ENCODE assay signal across 22 mouse cellular contexts in the genomic region with DNA sequence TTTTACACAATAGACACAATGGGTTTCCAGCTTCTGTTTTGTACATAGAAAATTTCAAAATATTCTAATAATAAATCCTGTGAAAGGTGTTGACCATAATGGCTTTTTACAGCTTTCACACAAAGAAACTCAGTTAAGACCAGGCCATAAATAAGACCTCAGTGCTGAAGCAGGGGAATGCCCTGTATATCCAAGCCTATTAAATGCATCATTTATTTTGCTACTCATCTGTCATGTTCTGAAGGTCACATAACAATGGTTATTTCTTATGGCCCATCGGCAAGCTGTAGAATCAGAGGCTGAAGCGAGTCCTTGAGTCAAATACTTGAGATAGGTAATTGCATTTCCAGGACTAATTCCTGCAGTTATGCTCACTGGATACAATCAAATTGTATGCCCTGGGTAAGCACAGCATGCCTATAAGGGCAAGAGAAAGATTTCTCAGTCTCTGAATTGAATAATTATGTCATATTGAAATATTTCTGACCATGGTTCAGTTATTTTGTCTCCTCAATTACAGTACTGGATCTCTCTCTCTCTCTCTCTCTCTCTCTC.
"Had no signal": no experiment of that assay in that cellular context is flagged by ENCODE, and none has a peak within 500 bp of the region (broad histone marks: within the 10 kb centered on the region; RNA-seq: fewer than 3 reads in every experiment).

No protein-coding gene starts in this region.

- H3K9ac ChIP-seq: kidney, embryonic 15.5 days; limb, embryonic 13.5 days; liver, embryonic 12.5 days; liver, embryonic 15.5 days; lung, embryonic 15.5 days; stomach, embryonic 15.5 days had no signal

- H3K4me3 ChIP-seq: kidney, embryonic 15.5 days; limb, embryonic 10.5 days; limb, embryonic 13.5 days; liver, embryonic 12.5 days; liver, embryonic 15.5 days; lung, embryonic 15.5 days; megakaryocyte, embryonic 14.5 days; stomach, embryonic 15.5 days had no signal

- ATAC-seq: liver, embryonic 12.5 days had no signal

- H3K4me1 ChIP-seq: kidney, embryonic 15.5 days; limb, embryonic 10.5 days; limb, embryonic 13.5 days; liver, embryonic 12.5 days; liver, embryonic 15.5 days; lung, embryonic 15.5 days; megakaryocyte, embryonic 14.5 days; stomach, embryonic 15.5 days had no signal

- H3K27ac ChIP-seq: kidney, embryonic 15.5 days; limb, embryonic 10.5 days; limb, embryonic 13.5 days; liver, embryonic 12.5 days; liver, embryonic 15.5 days; lung, embryonic 15.5 days; stomach, embryonic 15.5 days had no signal

- H3K36me3 ChIP-seq: kidney, embryonic 15.5 days; limb, embryonic 10.5 days; limb, embryonic 13.5 days; liver, embryonic 12.5 days; liver, embryonic 15.5 days; lung, embryonic 15.5 days; stomach, embryonic 15.5 days had no signal

- H3K9me3 ChIP-seq: kidney, embryonic 15.5 days; limb, embryonic 10.5 days; limb, embryonic 13.5 days; liver, embryonic 12.5 days; liver, embryonic 15.5 days; lung, embryonic 15.5 days; megakaryocyte, embryonic 14.5 days; stomach, embryonic 15.5 days had no signal

- H3K27me3 ChIP-seq: kidney, embryonic 15.5 days; limb, embryonic 13.5 days; liver, embryonic 12.5 days; liver, embryonic 15.5 days; lung, embryonic 15.5 days; megakaryocyte, embryonic 14.5 days; stomach, embryonic 15.5 days had no signal

- DNase-seq: kidney, adult 11 months; kidney, adult 8-10 months; kidney, postnatal 10 days; kidney, postnatal 4 days; layer of hippocampus, adult 9-11 months; liver; lung, adult 18-20 months; lung, postnatal 10 days; lung, postnatal 36 days; midbrain, embryonic 14.5 days; right cerebral cortex, postnatal 25 days; spleen, adult 18-20 months; thymus, postnatal 25 days had no signal

- H3K4me2 ChIP-seq: kidney, embryonic 15.5 days; limb, embryonic 13.5 days; liver, embryonic 12.5 days; liver, embryonic 15.5 days; lung, embryonic 15.5 days; midbrain, embryonic 11.5 days; stomach, embryonic 15.5 days had no signal
